Mouse (Mus musculus): ENCODE measurements at regions not wholly inside any gene's neighbourhood (a gene's known extent, or its start where the extent isn't known, plus 50 kb on each side); places are given as distances from the start of the nearest gene placed in this dataset.
"Not testable (repeated sequence)": the region's sequence is repeated elsewhere in the genome, so short reads cannot be mapped to it uniquely, and the experiment has no call there.

DNA sequence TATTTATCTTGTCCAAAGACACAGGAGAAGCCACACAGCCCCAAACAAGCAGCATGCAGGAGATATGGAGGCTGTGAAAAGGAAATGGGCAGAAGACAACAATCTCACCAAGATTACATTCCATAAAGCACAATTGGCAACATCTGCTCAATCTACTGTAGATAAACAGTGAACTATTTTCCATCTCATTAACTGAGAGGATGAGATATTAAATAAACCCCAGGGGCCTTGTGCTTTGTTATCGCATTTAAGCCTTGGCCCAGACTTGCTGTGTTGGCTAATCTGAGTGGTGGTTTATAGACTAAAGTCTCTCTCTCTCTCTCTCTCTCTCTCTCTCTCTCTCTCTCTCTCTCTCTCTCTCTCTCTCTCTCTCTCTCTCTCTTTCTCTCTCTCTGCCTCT lies 149.5 kb downstream of the Mat2b start:
- no peak for ATAC-seq (replicated peaks in 1 of 2; ENCODE audit: insufficient read depth in 1 of 2, low FRiP score in 2 of 2, low TSS enrichment in 1 of 2, low read depth in 1 of 2, poor library complexity in 2 of 2, severe bottlenecking in 2 of 2)

DNA sequence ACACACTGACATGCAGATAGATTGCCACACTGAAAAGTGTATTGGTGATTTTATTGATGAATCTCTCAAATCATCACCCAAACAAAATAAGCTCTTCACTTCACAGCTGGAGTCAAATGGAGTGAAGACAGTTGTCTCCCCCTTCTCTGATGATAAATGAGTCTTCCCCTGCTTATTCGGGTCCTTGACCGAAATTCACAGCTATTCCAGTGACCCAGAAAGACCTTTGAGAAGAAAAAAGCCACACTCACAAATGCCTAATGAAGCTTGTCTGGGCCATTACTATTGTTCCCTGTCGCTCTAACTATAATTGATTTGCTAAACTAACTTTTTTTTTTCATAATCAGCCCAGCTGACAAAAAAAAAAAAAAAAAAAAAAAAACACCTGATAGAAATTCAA lies 154.8 kb downstream of the Mat2b start:
- ATAC-seq (replicated peaks in 1 of 2; ENCODE audit: insufficient read depth in 1 of 2, low FRiP score in 2 of 2, low TSS enrichment in 1 of 2, low read depth in 1 of 2, poor library complexity in 2 of 2, severe bottlenecking in 2 of 2), result no peak

DNA sequence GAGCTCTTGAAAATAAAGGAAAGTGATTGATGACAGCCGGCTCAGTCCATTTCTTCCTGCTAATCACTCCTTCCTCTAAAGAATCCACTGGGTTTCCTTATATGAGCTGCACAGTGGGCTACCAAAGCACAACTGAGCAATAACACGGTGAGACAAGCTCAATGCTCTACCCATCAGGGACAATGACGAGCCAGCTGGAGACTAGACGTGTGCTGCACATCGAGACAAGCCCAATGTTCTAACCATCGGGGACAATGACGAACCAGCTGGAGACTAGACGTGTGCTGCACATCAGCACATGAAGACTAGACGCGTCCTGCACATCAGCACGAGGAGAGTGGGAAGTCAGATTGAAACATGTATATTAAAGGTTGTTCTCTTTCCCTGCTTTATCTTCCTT lies 155.2 kb downstream of the Mat2b start:
- ATAC-seq (replicated peaks in 1 of 2; ENCODE audit: insufficient read depth in 1 of 2, low FRiP score in 2 of 2, low TSS enrichment in 1 of 2, low read depth in 1 of 2, poor library complexity in 2 of 2, severe bottlenecking in 2 of 2), result no peak

DNA sequence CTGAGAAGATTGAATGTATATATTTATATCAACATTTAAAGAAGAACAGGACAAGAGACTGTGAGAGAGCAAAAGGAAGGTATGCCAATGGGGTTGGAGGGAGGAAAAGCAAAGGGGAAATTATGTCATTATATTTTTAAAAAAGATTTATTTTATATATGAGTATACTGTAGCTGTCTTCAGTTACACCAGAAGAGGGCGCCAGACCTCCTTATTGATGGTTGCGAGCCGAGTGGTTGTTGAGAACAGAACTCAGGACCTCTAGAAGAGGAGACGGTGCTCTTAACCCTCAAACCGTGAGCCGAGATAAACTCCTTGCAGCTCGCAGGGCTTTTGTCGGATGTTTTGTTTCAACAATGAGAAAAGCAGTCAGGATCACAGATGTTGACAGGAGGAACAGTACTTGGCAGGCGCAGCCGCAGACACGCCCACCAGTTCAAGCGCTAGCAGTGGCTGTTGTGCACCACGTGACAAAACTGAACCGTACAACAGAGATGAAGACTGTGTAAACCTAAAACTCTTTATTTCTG lies 158.7 kb downstream of the Mat2b start:
- ATAC-seq (replicated peaks in 1 of 2; ENCODE audit: insufficient read depth in 1 of 2, low FRiP score in 2 of 2, low TSS enrichment in 1 of 2, low read depth in 1 of 2, poor library complexity in 2 of 2, severe bottlenecking in 2 of 2), result no peak

DNA sequence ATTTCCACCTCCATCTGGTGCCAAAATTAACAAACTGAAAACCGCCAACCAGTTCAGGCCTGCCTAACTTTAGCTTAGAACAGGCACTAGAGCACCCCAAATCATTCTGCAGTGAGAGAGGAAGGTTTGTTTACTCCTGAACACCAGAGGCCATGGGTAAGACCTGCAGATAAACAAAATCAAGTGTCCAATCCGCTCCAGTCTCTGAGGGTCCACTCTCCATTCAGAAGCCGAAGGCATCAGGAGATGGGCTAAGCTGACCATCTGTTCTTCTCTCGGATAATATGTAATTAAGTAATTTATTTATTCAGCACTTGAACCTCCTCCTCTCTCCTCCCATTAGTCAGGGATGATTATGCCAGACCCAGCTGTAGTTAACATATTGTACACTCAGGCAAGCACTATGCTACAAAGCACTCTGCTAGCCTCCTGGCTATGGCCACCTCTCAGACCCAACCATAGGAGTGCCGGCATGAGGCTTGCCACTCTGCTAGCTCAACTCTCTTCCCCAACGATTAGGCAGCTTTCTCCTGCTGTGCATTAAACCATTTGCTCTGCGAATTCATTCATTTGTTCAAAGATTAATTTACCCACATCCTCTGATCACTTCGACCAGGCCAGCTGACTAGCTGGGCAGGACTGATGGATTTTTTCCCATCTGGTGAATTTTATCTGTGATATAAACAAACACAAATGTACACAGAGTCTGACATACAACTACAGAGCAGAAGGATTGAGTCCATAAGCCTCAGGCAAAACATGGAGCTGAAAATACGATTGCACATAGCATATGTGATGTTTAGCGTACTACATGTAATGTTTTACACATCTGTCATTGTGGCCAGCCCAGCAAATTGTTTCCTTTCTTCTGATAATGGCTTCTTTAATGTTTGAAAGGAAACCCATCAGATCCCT lies 184.4 kb downstream of the Mat2b start:
- ATAC-seq (replicated peaks in 1 of 2; ENCODE audit: insufficient read depth in 1 of 2, low FRiP score in 2 of 2, low TSS enrichment in 1 of 2, low read depth in 1 of 2, poor library complexity in 2 of 2, severe bottlenecking in 2 of 2), result no peak

DNA sequence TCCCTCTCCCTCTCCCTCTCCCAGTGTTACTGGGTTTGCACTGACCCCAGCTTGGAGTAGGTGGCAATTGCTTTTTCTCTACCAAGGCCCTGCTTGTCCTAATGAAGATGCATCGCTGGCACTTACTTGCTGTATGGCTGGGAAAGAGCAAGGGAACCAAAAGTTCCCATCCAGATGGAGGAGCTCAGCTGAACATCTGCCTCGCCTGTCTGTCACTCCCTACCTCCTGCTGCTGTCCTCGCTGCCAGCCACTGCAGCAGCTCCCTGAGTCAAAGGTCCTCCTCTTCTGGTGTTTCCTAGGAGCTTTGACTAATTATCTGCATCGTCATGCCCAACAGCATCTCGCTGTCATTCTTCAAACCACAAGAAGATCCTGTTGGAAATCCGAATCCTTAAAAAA lies 203.4 kb downstream of the Mat2b start:
- ATAC-seq (replicated peaks in 1 of 2; ENCODE audit: insufficient read depth in 1 of 2, low FRiP score in 2 of 2, low TSS enrichment in 1 of 2, low read depth in 1 of 2, poor library complexity in 2 of 2, severe bottlenecking in 2 of 2), result no peak

DNA sequence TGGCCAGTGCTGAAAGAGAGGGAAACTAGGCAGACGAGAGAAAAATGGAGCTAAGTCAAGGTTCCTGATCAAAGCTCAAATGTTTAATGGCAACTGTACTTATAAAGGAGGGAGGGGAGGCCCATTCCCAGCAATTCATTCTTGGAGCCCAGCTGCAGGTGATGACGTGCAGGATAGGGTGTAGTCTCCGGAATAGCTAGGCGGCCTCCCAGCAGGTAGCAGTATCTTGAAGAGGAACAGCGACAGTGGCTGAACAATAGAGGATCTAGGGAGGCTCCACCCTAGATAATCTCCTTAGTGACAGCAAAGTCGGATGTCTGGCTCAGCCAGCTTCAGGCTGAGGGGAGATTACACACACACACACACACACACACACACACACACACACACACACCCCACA lies 216.8 kb downstream of the Mat2b start:
- ATAC-seq (replicated peaks in 1 of 2; ENCODE audit: insufficient read depth in 1 of 2, low FRiP score in 2 of 2, low TSS enrichment in 1 of 2, low read depth in 1 of 2, poor library complexity in 2 of 2, severe bottlenecking in 2 of 2), result not testable (repeated sequence)

DNA sequence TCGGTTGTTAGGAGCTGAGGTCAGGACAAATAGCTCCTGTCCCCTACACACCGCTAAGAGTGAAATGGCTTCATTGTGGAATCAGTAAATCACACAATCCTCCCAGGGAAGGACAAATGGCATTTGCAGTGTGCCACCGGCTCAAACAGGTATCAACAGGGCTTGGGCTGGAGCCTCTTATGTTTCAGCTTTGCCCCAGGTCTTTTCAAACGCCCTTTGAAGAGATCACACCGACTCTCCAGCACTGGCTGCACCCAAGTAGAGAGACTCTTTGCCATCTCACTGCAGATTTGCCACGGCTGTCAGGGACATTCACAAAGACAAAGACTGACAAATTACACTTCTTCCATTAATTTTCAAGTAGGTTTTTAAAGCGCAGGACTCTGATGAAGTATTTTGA lies 217.7 kb downstream of the Mat2b start:
- no peak for ATAC-seq (replicated peaks in 1 of 2; ENCODE audit: insufficient read depth in 1 of 2, low FRiP score in 2 of 2, low TSS enrichment in 1 of 2, low read depth in 1 of 2, poor library complexity in 2 of 2, severe bottlenecking in 2 of 2)

DNA sequence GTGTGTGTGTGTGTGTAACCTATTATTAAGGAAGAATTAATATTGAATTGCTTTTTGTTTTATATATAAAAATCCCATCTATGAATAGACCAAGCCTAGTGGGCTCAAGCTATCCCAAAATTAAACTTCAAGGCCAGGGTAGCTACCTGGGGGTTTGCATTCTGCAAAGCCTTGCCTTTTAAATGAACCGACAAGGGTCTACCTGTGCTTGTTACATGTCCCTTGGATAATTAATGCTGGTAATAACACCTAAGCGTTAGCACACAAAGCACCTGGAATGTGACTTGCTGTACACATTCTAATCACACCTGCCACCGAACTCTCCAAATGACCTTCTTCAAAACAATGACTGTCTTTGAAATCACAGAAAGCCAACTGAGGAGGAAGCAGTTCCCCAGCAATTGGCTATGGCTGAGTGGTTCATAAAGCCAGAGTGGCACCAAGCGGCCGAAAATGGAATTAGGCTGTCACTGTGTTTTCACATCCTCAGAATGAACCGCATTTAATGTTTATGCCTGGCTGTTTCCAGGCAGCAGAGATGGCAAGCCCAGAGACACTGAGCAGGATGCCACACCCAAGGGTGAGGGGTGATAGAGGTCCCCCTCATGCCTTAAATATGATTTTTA lies 225.8 kb downstream of the Mat2b start:
- ATAC-seq (replicated peaks in 1 of 2; ENCODE audit: insufficient read depth in 1 of 2, low FRiP score in 2 of 2, low TSS enrichment in 1 of 2, low read depth in 1 of 2, poor library complexity in 2 of 2, severe bottlenecking in 2 of 2), result no peak

DNA sequence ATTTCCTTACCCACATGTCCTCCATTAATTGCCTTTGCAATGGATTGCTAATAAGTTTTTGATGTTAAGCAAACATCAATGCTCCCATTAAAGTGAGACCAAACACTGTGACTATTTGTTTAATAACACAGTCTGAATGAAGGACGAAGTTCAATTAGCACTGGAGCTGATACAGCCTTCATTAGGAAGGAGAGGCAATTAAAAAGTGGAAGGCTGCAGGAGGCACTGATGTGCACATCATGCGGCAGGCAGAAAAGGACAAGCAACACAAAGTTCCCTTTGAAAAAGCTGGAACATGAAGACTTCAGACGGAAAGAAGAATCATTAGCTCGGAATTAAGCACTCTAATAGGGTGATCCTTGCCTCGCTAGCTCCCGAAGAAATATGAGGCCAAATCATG lies 238.4 kb downstream of the Mat2b start:
- ATAC-seq (replicated peaks in 1 of 2; ENCODE audit: insufficient read depth in 1 of 2, low FRiP score in 2 of 2, low TSS enrichment in 1 of 2, low read depth in 1 of 2, poor library complexity in 2 of 2, severe bottlenecking in 2 of 2), result no peak

DNA sequence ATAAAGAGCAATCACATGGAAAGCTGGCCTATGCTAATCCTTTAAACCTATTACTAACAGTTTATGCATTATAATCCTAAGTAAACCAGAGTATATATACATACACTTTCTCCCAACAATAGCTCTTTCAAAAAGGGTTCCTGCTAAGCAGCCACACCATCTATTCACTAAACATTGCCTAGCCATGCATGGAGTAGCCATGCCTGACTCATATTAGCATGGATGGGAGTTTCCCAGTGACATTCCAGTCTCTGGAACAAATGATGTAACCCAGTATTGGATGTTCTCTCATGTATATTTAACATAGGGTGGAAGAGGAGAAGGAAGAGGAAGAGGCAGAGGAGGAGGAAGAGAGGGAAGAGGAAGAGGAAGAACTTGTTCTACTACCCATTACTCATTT lies 240.0 kb downstream of the Mat2b start:
- ATAC-seq (replicated peaks in 1 of 2; ENCODE audit: insufficient read depth in 1 of 2, low FRiP score in 2 of 2, low TSS enrichment in 1 of 2, low read depth in 1 of 2, poor library complexity in 2 of 2, severe bottlenecking in 2 of 2), result not testable (repeated sequence)

DNA sequence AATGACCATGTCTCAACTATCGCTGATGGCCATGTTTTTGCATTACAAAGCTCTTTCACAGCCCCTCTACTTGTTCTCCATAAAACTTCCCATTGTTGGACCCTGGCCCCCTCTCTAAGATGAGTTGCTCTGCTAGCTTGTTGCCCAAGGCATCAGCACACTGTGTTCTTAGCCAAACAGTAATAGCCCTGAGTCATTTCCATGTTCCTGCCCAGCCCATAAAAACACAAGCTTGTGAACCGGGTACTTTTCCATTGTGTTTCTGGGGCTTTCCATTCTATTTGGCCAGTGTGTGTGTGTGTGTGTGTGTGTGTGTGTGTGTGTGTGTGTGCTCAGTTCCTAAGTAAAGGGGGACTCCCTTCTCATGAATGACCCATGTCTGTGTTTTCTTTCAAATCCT lies 248.2 kb downstream of the Mat2b start:
- no peak for ATAC-seq (replicated peaks in 1 of 2; ENCODE audit: insufficient read depth in 1 of 2, low FRiP score in 2 of 2, low TSS enrichment in 1 of 2, low read depth in 1 of 2, poor library complexity in 2 of 2, severe bottlenecking in 2 of 2)

DNA sequence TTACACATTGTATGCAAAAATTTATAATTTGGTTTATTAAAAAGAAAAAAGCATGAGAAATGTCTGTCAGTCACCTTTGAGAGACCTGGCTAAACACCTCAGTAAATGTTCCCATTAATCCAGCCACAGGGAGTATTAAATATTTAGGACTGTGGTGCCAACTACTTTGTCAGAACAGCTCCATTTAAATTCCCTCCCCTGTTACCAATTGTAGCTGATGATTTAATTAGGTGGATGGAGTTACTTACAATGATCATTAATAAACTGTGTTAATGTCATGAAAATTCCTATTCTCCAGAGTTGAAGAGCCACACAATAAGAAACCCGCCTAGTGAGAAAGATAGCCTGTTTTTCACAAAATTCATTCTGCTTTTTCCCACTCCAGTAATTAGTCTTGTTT lies 261.0 kb downstream of the Mat2b start:
- ATAC-seq (replicated peaks in 1 of 2; ENCODE audit: insufficient read depth in 1 of 2, low FRiP score in 2 of 2, low TSS enrichment in 1 of 2, low read depth in 1 of 2, poor library complexity in 2 of 2, severe bottlenecking in 2 of 2), result no peak

DNA sequence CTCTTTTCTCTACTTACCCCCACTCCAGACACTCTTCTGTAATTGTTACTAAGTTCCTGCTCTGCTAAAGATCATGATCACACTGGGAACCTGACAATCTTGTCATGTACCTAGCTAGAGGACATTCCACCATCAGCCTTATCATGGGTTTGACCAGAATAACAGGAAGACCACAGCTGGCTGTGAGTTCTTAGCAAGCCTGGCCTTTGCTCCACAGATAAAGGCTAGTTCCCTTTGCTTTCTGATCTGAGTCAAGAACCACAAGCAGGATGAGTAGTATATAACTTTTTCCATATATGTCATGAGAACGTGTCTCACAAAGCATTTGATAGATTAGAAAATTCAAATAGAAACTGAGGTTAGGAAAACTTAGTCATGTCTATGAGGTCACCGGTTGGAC lies 266.1 kb downstream of the Mat2b start:
- no peak for ATAC-seq (replicated peaks in 1 of 2; ENCODE audit: insufficient read depth in 1 of 2, low FRiP score in 2 of 2, low TSS enrichment in 1 of 2, low read depth in 1 of 2, poor library complexity in 2 of 2, severe bottlenecking in 2 of 2)

DNA sequence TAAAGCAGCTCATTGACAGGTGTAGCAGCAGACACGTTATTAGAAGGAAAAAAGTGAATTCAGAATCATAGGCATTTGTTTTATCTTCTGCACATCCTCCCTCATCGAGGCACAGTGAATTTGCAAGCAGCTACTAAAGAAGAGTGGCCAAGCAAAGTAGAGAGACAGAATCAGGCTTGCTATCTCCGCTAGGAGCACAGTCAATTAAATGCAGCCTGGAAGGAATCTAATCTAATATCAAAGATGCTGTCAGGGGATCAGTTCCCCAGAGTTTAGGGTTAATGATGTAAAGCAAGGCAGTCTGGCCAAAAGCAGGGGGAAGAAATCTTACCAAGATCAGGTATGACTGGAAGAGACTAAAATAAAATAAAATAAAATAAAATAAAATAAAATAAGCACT lies 270.7 kb downstream of the Mat2b start:
- ATAC-seq (replicated peaks in 1 of 2; ENCODE audit: insufficient read depth in 1 of 2, low FRiP score in 2 of 2, low TSS enrichment in 1 of 2, low read depth in 1 of 2, poor library complexity in 2 of 2, severe bottlenecking in 2 of 2), result no peak

DNA sequence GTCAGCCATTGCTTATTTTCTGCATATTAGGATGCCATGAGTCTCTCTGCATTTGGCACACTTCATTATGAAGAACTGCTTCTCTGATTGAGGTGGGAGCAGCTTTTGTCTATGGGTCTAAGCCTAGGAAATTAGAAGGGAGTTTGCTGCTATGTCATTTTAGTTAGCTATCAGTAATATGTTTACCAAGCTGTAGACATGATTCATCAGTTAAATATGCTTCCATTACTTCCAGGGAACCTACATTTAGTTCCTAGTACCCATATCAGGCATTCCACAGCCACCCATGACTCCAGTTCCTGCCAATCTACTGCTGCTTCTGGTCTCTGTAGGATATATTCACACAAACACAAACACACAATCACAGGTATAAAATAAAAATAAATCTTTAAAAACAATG lies 287.4 kb downstream of the Mat2b start:
- ATAC-seq (replicated peaks in 1 of 2; ENCODE audit: insufficient read depth in 1 of 2, low FRiP score in 2 of 2, low TSS enrichment in 1 of 2, low read depth in 1 of 2, poor library complexity in 2 of 2, severe bottlenecking in 2 of 2), result no peak

DNA sequence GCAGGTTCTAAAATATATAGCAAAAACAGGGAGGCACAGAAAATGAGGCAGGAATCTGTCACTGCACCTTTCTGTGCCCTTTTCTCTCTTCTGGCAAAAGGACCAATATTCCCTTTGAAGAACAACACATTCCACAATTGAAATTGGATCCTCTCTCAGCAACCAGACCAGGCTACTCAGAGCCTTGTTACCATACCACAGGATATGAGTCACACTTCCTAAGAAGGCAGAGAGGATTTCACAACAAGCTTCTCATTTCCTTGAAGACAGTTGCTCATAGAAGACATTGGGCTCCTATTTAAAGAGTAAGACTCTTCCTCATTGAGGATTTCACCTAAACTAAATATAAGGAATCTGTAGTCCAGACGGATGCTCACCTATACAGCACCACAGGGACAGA lies 292.8 kb downstream of the Mat2b start:
- ATAC-seq (replicated peaks in 1 of 2; ENCODE audit: insufficient read depth in 1 of 2, low FRiP score in 2 of 2, low TSS enrichment in 1 of 2, low read depth in 1 of 2, poor library complexity in 2 of 2, severe bottlenecking in 2 of 2), result no peak

DNA sequence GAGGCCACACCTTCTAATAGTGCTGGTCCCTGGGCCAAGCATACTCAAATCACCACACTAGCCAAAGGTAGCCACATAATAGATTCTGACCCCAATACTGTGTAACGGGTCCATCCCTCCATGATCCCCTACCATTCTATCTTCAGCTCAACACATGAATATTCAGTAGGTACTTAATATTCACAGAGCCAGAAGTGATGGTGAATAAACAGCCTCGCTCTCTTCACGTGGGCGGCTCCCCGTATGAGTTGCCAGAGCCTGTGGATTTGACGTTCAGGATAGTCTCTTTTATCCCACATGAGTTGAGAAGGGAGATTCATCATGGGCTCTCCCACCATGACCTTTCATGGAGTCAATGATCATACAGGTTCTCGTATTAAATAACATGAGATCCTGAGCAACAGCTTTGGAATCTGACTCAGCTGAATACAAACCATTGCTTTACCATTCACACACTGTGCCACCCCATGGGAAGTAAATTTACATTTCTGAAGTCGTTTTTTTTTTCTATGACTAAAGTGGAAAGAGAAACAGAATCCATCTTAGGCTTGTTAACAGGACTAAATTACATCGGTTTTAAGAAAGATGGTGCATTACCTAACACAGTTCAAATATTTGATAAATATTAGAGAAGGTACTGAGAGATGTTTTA lies 297.4 kb downstream of the Mat2b start:
- no peak for ATAC-seq (replicated peaks in 1 of 2; ENCODE audit: insufficient read depth in 1 of 2, low FRiP score in 2 of 2, low TSS enrichment in 1 of 2, low read depth in 1 of 2, poor library complexity in 2 of 2, severe bottlenecking in 2 of 2)

Data from hematopoietic stem cell, adult 5-6 weeks (primary cell).